Mouse (Mus musculus) heart, embryonic 14.5 days (tissue): Measurements from ENCODE around the gene Zbtb16. TPM values are rescaled to one million over a fixed set of nuclear protein-coding genes. Genes with fewer than 3 reads are reported as not detected.

Experiments
- ATAC-seq: fragments of 200-750 bp; cut with Nextera tagmentation; 2 replicates; pipeline ENCODE4 v1.8.0; 2017; ENCODE audit warnings: low read depth, moderate TSS enrichment; ENCODE audit not compliant: insufficient number of reproducible peaks, insufficient read depth, low FRiP score
- H3K27ac ChIP-seq, 2 experiments: fragments of 200-500 bp in 1 of 2; fragments of 300-500 bp in 1 of 2; sonication (generic) in 1 of 2; replicated peaks in 1 of 2; 2 replicates each; pipeline ENCODE4 v1.5.1; 2012 to 2014; ENCODE audit warnings: low read depth in 2 of 2, low read length in 2 of 2, control low read depth in 1 of 2, mild to moderate bottlenecking in 1 of 2, mixed read lengths in 1 of 2; ENCODE audit not compliant: control insufficient read depth in 1 of 2, insufficient read depth in 1 of 2
- H3K27me3 ChIP-seq: fragments of 300-500 bp; sonication (generic); 2 replicates; pipeline ENCODE4 v1.6.1; 2014; ENCODE audit warnings: mild to moderate bottlenecking, low read length, control low read depth; ENCODE audit not compliant: control insufficient read depth, insufficient read depth
- H3K36me3 ChIP-seq: fragments of 300-500 bp; sonication (generic); 2 replicates; pipeline ENCODE4 v1.6.1; 2014; ENCODE audit warnings: mild to moderate bottlenecking, control low read depth, low read length, mixed read lengths; ENCODE audit not compliant: control insufficient read depth, insufficient read depth
- H3K4me1 ChIP-seq, 2 experiments: fragments of 200-500 bp in 1 of 2; fragments of 300-500 bp in 1 of 2; sonication (generic) in 1 of 2; 2 replicates each; pipeline ENCODE4 v1.6.1; 2012 to 2014; ENCODE audit warnings: low read length in 2 of 2, control low read depth in 1 of 2, mixed read lengths in 1 of 2; ENCODE audit not compliant: control insufficient read depth in 2 of 2, insufficient read depth in 2 of 2
- H3K4me2 ChIP-seq: fragments of 300-500 bp; sonication (generic); 2 replicates; pipeline ENCODE4 v1.6.1; 2014; ENCODE audit warnings: mild to moderate bottlenecking, low read length
- H3K4me3 ChIP-seq, 2 experiments: fragments of 200-500 bp in 1 of 2; fragments of 300-500 bp in 1 of 2; sonication (generic) in 1 of 2; 2 replicates each; pipeline ENCODE4 v1.5.1; 2012 to 2014; ENCODE audit warnings: low read length in 2 of 2, mild to moderate bottlenecking in 2 of 2, control low read depth in 1 of 2, low read depth in 1 of 2, moderate library complexity in 1 of 2; ENCODE audit not compliant: control insufficient read depth in 1 of 2, insufficient read depth in 1 of 2
- H3K9ac ChIP-seq: fragments of 300-500 bp; sonication (generic); 2 replicates; pipeline ENCODE4 v1.6.1; 2014; ENCODE audit warnings: mild to moderate bottlenecking, low read length
- H3K9me3 ChIP-seq: fragments of 300-500 bp; sonication (generic); 2 replicates; pipeline ENCODE4 v1.6.1; 2016; ENCODE audit warnings: low read length, control low read depth; ENCODE audit not compliant: control insufficient read depth
- WGBS: fragments of 180-500 bp; shearing (Covaris S2); extraction: QIAGEN DNeasy Blood & Tissue Kit; methylation state at CpG from one replicate; pipeline ENCODE4 v1.1.7; 2014; 5-methylcytosine and 5-hydroxymethylcytosine counted together
- polyA plus RNA-seq: library from polyadenylated mRNA; unstranded; fragments of >200 nt; fragmentation: Nextera tagmentation; extraction: Ambion mirVana; gene quantifications from 2 replicates; pipeline ENCODE4 v1.2.1, GENCODE M21; 2014

The Zbtb16 gene
- polyA plus RNA-seq, 1 experiment from 2014 or later = 2.1 TPM

GRCm38 (mm10) chr9:48813960-48814880 is 21.8 kb downstream of the Zbtb16 start:
- Histone ChIP-seq H3K27me3 (peaks cover 6% of the 10 kb centered on the region; the same call in 1 of the 2 replicates), H3K4me1 (peaks cover 16 to 29% of the 10 kb centered on the region in 2 experiments), H3K4me3 (no peak overlapping the region), H3K4me2 (peak overlapping the region; percentile 35), H3K36me3 (no peaks in the 10 kb centered on the region), H3K27ac (0 out of 4 replicates have a peak overlapping the region, but pooled peaks of 1 of the 2 experiments have one; percentile 4), H3K9me3 (no peaks in the 10 kb centered on the region), H3K9ac (peak overlapping the region; percentile 25; the same call in 1 of the 2 replicates)
- WGBS = 35% methylated on average over 19 of the region's 19 CpGs
- no peak; the same call in 1 of the 2 replicates for ATAC-seq

- H3K27ac ChIP-seq = no peak overlapping the region
- no peak overlapping the region for H3K4me2 ChIP-seq
- no peak for ATAC-seq
- H3K4me1 ChIP-seq = peaks cover 13 to 18% of the 10 kb centered on the region in 2 experiments
- peaks cover 6% of the 10 kb centered on the region; the same call in 1 of the 2 replicates for H3K27me3 ChIP-seq
- no peaks in the 10 kb centered on the region for H3K9me3 ChIP-seq
- H3K36me3 ChIP-seq = no peaks in the 10 kb centered on the region
- no peak overlapping the region for H3K9ac ChIP-seq
- H3K4me3 ChIP-seq = no peak overlapping the region
- 91% methylated on average over 6 of the region's 6 CpGs for WGBS
These were observed 23.7 kb downstream of the Zbtb16 start for GRCm38 (mm10) chr9:48812352-48812751.

DNA sequence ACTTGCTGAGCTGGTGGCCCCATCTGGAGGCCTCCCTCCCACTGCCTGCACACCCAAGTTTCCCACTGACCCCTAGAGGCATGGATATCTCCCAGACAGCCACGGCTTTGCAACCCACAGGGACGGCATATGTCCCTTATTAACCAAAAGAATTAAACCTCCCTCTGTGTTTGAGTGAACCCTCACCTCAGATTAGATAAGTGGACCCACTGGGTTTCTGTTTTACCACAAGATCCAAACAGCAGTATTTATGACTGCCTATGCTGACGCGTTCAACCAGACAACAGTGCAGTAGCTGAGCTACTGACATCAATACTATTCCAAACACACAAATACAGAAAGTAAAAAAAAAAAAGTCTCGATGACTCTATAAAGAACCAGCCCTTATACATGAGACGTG is 29.4 kb downstream of the Zbtb16 start:
- WGBS = 64% methylated on average over 6 of the region's 6 CpGs
- H3K27me3 ChIP-seq = 0 out of 2 replicates have a peak, but pooled peaks cover 6% of the 10 kb centered on the region

DNA sequence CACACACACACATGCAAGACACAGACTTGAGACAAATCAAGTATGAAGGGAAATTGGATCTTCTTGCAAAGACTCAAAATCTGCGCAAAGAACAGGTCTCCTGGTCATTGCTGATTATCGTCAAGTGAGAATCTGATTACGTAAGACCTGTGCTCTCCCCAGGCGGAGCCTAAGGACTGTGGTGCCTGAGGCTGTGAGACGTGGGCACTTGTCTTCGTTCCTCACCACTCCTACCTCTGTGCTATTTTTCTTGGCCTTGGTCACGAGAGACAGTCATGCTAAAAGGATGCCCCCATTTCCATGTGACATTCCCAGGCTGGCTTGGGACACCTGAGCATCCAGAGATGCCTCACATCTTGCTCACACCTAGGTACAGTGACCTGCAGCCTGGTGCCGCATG is 30.2 kb downstream of the Zbtb16 start:
- WGBS = 87% methylated on average over 8 of the region's 8 CpGs
- no peak for ATAC-seq
- Histone ChIP-seq H3K4me3 (no peak overlapping the region), H3K4me1 (no peaks in the 10 kb centered on the region), H3K9me3 (no peaks in the 10 kb centered on the region), H3K4me2 (no peak overlapping the region), H3K27me3 (0 out of 2 replicates have a peak, but pooled peaks cover under 1% of the 10 kb centered on the region), H3K9ac (no peak overlapping the region), H3K27ac (no peak overlapping the region), H3K36me3 (no peaks in the 10 kb centered on the region)

More for the DNA sequence above, 29.4 kb downstream of the Zbtb16 start:
- Histone ChIP-seq H3K4me1 (no peaks in the 10 kb centered on the region), H3K36me3 (no peaks in the 10 kb centered on the region), H3K27ac (no peak overlapping the region), H3K4me2 (no peak overlapping the region), H3K9me3 (no peaks in the 10 kb centered on the region), H3K4me3 (no peak overlapping the region), H3K9ac (no peak overlapping the region)
- no peak for ATAC-seq

DNA sequence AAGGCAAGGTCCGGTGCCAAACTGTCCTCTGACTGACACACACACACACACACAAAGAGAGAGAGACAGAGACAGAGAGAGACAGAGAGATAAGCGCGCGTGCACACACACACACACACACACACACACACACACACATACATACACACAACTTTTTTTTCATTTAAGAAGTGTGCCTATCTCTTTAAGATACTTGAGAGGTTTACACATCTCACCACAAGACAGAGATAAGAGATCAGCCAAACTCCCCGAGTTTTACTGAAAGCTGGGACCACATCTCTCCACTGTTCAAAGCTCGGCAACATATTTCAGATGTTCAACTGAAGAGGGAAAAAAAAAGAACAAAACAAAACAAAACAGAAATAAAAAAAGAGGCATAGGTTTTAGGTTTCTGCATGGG is 31.5 kb downstream of the Zbtb16 start:
- no peaks in the 10 kb centered on the region for H3K4me1 ChIP-seq
- H3K4me3 ChIP-seq = no peak overlapping the region
- ATAC-seq = no peak
- H3K9me3 ChIP-seq = no peaks in the 10 kb centered on the region
- H3K4me2 ChIP-seq = no peak overlapping the region
- H3K27ac ChIP-seq = no peak overlapping the region
- no peak overlapping the region for H3K9ac ChIP-seq
- H3K36me3 ChIP-seq = no peaks in the 10 kb centered on the region
- 63% methylated on average over 6 of the region's 6 CpGs for WGBS
- no peaks in the 10 kb centered on the region for H3K27me3 ChIP-seq

- Histone ChIP-seq H3K4me1 (no peaks in the 10 kb centered on the region), H3K4me3 (no peak overlapping the region), H3K27ac (no peak overlapping the region), H3K27me3 (no peaks in the 10 kb centered on the region), H3K36me3 (no peaks in the 10 kb centered on the region), H3K4me2 (no peak overlapping the region), H3K9me3 (no peaks in the 10 kb centered on the region), H3K9ac (no peak overlapping the region)
- ATAC-seq = no peak
- WGBS = 92% methylated on average over 27 of the region's 27 CpGs
These were observed 32.4 kb downstream of the Zbtb16 start for GRCm38 (mm10) chr9:48803460-48804240.

DNA sequence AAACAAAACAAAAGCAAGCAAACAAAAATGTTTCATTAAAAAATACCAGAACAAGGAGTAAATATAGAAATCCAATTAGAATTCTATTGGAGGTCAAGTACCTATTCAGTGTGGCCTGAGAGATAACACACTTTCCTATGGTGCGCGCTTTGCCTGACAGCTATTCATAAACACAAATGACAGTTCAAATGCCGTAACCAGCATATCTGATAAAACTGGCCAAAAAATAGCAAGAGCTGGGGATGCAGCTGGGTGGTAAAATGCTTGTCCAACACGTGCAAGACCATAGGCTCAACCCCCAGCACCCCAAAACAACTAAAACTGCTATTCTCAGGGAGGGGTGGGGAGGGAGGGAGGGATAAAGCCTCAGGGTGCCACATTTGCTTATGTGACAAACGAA is 33.6 kb downstream of the Zbtb16 start:
- Histone ChIP-seq H3K9me3 (no peaks in the 10 kb centered on the region), H3K4me2 (no peak overlapping the region), H3K4me1 (no peaks in the 10 kb centered on the region), H3K4me3 (no peak overlapping the region), H3K9ac (no peak overlapping the region), H3K27ac (no peak overlapping the region), H3K36me3 (no peaks in the 10 kb centered on the region), H3K27me3 (no peaks in the 10 kb centered on the region)
- 49% methylated on average over 5 of the region's 5 CpGs for WGBS
- no peak for ATAC-seq
